Mouse (Mus musculus) intestine, postnatal 0 days (tissue): ENCODE data around the gene Msi2. TPM values are rescaled to one million over a fixed set of nuclear protein-coding genes. Genes with fewer than 3 reads are reported as not detected.

ENCODE experiments used
- ATAC-seq: fragments of 200-750 bp; cut with Nextera tagmentation; 2 replicates; pipeline ENCODE4 v1.8.0; 2017; ENCODE audit warnings: mild to moderate bottlenecking, moderate TSS enrichment, moderate library complexity
- H3K27ac ChIP-seq: fragments of 300-500 bp; sonication (generic); 2 replicates; pipeline ENCODE4 v1.5.1; 2014; ENCODE audit warnings: mild to moderate bottlenecking, low read depth, low read length, moderate library complexity
- H3K27me3 ChIP-seq: fragments of 300-500 bp; sonication (generic); replicated peaks from 2 replicates; pipeline ENCODE4 v1.6.1; 2014; ENCODE audit warnings: low read length, mixed read lengths; ENCODE audit not compliant: control insufficient read depth, insufficient read depth
- H3K36me3 ChIP-seq: fragments of 300-500 bp; sonication (generic); 2 replicates; pipeline ENCODE4 v1.6.1; 2014; ENCODE audit warnings: mild to moderate bottlenecking, moderate library complexity; ENCODE audit not compliant: control insufficient read depth, insufficient read depth
- H3K4me1 ChIP-seq: fragments of 300-500 bp; sonication (generic); replicated peaks from 2 replicates; pipeline ENCODE4 v1.6.1; 2014; ENCODE audit warnings: antibody characterized with exemption, low read length, mixed read lengths; ENCODE audit not compliant: control insufficient read depth, insufficient read depth
- H3K4me2 ChIP-seq: fragments of 300-500 bp; sonication (generic); replicated peaks from 2 replicates; pipeline ENCODE4 v1.6.1; 2014; ENCODE audit warnings: low read depth, mild to moderate bottlenecking, moderate library complexity
- H3K4me3 ChIP-seq: fragments of 300-500 bp; sonication (generic); 2 replicates; pipeline ENCODE4 v1.5.1; 2014; ENCODE audit warnings: low read depth, low read length
- H3K9ac ChIP-seq: fragments of 300-500 bp; sonication (generic); 2 replicates; pipeline ENCODE4 v1.6.1; 2014; ENCODE audit warnings: mild to moderate bottlenecking, low read depth, low read length
- H3K9me3 ChIP-seq: fragments of 300-500 bp; sonication (generic); 2 replicates; pipeline ENCODE4 v1.6.1; 2016; ENCODE audit warnings: mixed run types; ENCODE audit not compliant: control insufficient read depth
- CTCF ChIP-seq: sonication (generic); IDR thresholded peaks from 2 replicates; pipeline ENCODE4 v1.5.1; 2016; ENCODE audit warnings: low read depth, mild to moderate bottlenecking, control low read depth, antibody characterized with exemption, moderate library complexity
- WGBS: fragments of 180-500 bp; shearing (Covaris S2); extraction: QIAGEN DNeasy Blood & Tissue Kit; methylation state at CpG from one replicate; pipeline ENCODE4 v1.1.7; 2014; 5-methylcytosine and 5-hydroxymethylcytosine counted together
- polyA plus RNA-seq: library from polyadenylated mRNA; unstranded; fragments of >200 nt; fragmentation: Nextera tagmentation; extraction: Ambion mirVana; gene quantifications from 2 replicates; pipeline ENCODE4 v1.2.1, GENCODE M21; 2015

Gene Msi2
- polyA plus RNA-seq, 1 experiment from 2014 or later, result 7.5 TPM

GRCm38 (mm10) chr11:88356016-88356415 is 362.3 kb downstream of the Msi2 start:
- Histone ChIP-seq H3K36me3 (peaks cover 6% of the 10 kb centered on the region; the same call in 1 of the 2 replicates), H3K4me1 (no peaks in the 10 kb centered on the region), H3K4me2 (no peak overlapping the region), H3K27ac (no peak overlapping the region), H3K4me3 (no peak overlapping the region), H3K9ac (no peak overlapping the region), H3K27me3 (no peaks in the 10 kb centered on the region), H3K9me3 (no peaks in the 10 kb centered on the region)
- ATAC-seq, result no peak
- TF ChIP-seq CTCF, result no peak
- WGBS, result 70% methylated on average over 12 of the region's 12 CpGs

DNA sequence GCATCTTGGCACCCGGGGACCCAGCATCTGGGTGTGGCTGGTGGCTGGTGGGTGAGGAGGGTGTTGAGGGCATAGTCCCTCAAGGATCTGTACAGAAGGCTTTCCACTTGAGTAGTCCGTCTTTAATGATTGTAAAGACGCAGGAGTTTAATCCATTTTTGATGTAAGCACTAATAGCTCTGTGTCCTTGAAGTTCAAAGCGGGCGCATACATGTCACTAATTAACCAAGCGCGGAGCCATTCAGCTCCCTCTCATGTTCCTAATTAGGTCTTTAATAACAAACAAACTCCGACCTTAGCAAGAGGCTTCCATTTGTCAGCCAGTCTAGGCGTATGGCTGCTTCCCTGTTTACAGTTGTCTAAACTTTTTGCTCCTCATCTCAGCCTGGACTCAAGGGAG is 363.5 kb downstream of the Msi2 start:
- Histone ChIP-seq H3K4me2 (no peak overlapping the region), H3K9me3 (no peaks in the 10 kb centered on the region), H3K9ac (no peak overlapping the region), H3K27me3 (no peaks in the 10 kb centered on the region), H3K4me1 (no peaks in the 10 kb centered on the region), H3K4me3 (no peak overlapping the region), H3K27ac (no peak overlapping the region), H3K36me3 (peaks cover 6% of the 10 kb centered on the region; the same call in 1 of the 2 replicates)
- no peak for TF ChIP-seq CTCF
- 86% methylated on average over 9 of the region's 9 CpGs for WGBS
- ATAC-seq, result no peak

- TF ChIP-seq CTCF, result no peak
- WGBS, result 62% methylated on average over 3 of the region's 3 CpGs
- Histone ChIP-seq H3K4me2 (no peak overlapping the region), H3K36me3 (peaks cover 15% of the 10 kb centered on the region), H3K4me3 (no peak overlapping the region), H3K4me1 (no peaks in the 10 kb centered on the region), H3K27ac (no peak overlapping the region), H3K9me3 (no peaks in the 10 kb centered on the region), H3K9ac (no peak overlapping the region), H3K27me3 (no peaks in the 10 kb centered on the region)
- ATAC-seq, result no peak
These were observed 366.4 kb downstream of the Msi2 start for GRCm38 (mm10) chr11:88351722-88352473.

DNA sequence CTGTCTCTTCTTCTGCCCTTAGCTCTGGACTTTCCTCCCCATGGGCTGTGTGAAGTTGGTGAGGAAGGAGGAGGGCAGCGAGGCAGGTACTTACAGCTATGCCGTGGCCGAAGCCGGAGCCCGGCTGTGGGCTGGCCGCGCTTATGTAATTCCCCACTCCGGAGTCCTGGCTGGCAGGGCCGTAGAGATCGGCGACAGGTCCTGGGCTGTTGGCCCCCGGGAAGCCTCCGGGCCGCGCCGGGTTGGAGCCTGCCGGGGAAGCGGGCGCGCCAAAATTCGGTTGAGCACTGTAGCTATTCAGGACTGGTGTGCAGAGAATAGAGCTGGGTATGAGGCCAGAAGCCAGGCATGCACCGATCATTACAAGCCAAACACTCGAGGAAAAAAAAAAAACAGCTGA is 369.6 kb downstream of the Msi2 start:
- ATAC-seq, result no peak
- no peak for TF ChIP-seq CTCF
- 84% methylated on average over 23 of the region's 23 CpGs for WGBS

DNA sequence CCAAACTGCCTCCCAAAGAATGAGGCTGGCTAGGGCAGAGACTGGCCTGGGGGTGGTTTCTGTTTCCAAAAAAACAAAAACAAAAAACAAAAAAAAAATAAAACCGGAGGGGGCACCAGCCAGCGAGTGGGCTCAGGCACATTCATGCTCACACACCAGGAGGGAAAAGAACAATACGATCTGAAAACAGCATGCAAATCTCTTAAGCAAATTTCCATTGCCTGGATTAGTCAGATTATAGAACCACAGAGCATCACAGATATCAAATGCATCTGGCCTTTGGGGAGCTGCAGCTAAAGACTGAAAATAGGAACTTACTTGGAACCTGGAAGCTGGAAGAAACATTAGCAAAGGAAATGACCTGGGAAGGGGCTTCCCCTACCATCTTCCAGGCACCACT is 370.3 kb downstream of the Msi2 start:
- Histone ChIP-seq H3K4me1 (no peaks in the 10 kb centered on the region), H3K4me3 (no peak overlapping the region), H3K4me2 (no peak overlapping the region), H3K36me3 (peaks cover 11% of the 10 kb centered on the region), H3K9ac (no peak overlapping the region), H3K27ac (no peak overlapping the region), H3K27me3 (no peaks in the 10 kb centered on the region), H3K9me3 (no peaks in the 10 kb centered on the region)
- no peak for ATAC-seq
- WGBS, result 88% methylated on average over 3 of the region's 3 CpGs
- TF ChIP-seq CTCF, result no peak

More for the DNA sequence above, 369.6 kb downstream of the Msi2 start:
- no peak overlapping the region for H3K4me3 ChIP-seq
- H3K4me1 ChIP-seq, result no peaks in the 10 kb centered on the region
- H3K27ac ChIP-seq, result no peak overlapping the region
- no peak overlapping the region for H3K9ac ChIP-seq
- no peaks in the 10 kb centered on the region for H3K9me3 ChIP-seq
- no peak overlapping the region for H3K4me2 ChIP-seq
- H3K36me3 ChIP-seq, result peaks cover 11% of the 10 kb centered on the region
- H3K27me3 ChIP-seq, result no peaks in the 10 kb centered on the region

DNA sequence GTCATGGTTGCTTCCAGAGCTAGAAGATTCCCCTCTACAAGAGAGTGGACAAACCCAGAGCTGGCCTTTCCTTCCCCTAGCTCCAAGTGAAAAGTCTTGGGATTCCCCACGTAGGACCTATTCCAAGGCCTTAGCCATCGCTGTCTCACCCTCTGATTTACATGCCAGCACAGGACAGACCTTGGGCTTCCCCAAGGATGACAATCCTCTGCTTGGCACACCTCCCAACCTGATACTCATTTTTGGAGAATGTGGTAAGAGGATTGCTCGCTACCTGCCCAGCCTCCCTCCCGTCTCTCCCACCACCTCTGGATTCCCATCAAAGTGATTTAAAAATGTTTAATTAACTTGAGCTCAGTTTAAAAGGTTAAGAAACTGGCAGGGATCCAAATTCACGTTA is 372.2 kb downstream of the Msi2 start:
- Histone ChIP-seq H3K36me3 (peaks cover 12% of the 10 kb centered on the region), H3K9ac (no peak overlapping the region), H3K27ac (no peak overlapping the region), H3K4me3 (no peak overlapping the region), H3K9me3 (no peaks in the 10 kb centered on the region), H3K4me2 (no peak overlapping the region), H3K4me1 (no peaks in the 10 kb centered on the region), H3K27me3 (no peaks in the 10 kb centered on the region)
- WGBS, result 87% methylated on average over 5 of the region's 5 CpGs
- ATAC-seq, result no peak
- TF ChIP-seq CTCF, result no peak

DNA sequence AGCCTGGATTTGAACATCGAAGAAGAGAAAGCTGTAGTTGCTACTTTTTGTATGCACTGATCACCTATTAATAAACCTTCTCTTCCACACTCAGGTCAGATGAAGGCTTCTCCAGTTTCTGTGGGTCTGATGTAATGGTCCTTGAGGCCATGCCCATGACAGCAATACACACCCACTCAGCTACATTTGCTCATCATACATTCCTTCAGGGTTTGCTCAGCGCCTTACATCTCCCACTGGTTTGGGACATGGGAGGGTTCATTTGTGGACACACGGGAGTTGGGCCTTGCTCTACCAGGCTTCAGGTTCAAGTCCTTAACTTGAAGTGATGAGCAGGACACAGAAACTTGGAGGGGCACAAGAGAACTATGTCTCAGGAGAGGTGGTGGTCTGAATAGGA is 380.4 kb downstream of the Msi2 start:
- H3K36me3 ChIP-seq, result peaks cover 11% of the 10 kb centered on the region
- no peaks in the 10 kb centered on the region for H3K27me3 ChIP-seq
- no peak for TF ChIP-seq CTCF
- H3K4me3 ChIP-seq, result no peak overlapping the region
- 93% methylated on average over 3 of the region's 3 CpGs for WGBS
- no peak overlapping the region for H3K4me2 ChIP-seq
- no peak overlapping the region for H3K9ac ChIP-seq
- ATAC-seq, result no peak
- H3K4me1 ChIP-seq, result 0 out of 2 replicates have a peak, but pooled peaks cover 3% of the 10 kb centered on the region
- no peaks in the 10 kb centered on the region for H3K9me3 ChIP-seq
- no peak overlapping the region for H3K27ac ChIP-seq
